17 mouse cellular contexts compared by ENCODE assay signal in genomic region chr5:21769841-21770240, GRCm38 (mm10).
"Had no signal": no experiment of that assay in that cellular context is flagged by ENCODE, and none has a peak within 500 bp of the region (broad histone marks: within the 10 kb centered on the region; RNA-seq: fewer than 3 reads in every experiment).

No protein-coding gene starts in this region.

- H3K4me2 ChIP-seq: lung, embryonic 15.5 days; midbrain, embryonic 12.5 days; midbrain, embryonic 15.5 days; neural tube, embryonic 12.5 days; stomach, embryonic 15.5 days had no signal

- DNase-seq: liver, postnatal 0 days; lung, adult 2 months; lung, postnatal 14 days; lung, postnatal 36 days; right cerebral cortex, postnatal 14 days; thymus, adult 2 months; thymus, postnatal 25 days; thymus, postnatal 4 days had no signal

- H3K4me3 ChIP-seq: lung, embryonic 15.5 days; megakaryocyte, embryonic 14.5 days; midbrain, embryonic 12.5 days; midbrain, embryonic 15.5 days; neural tube, embryonic 12.5 days; stomach, embryonic 15.5 days had no signal

- H3K4me1 ChIP-seq: lung, embryonic 15.5 days; megakaryocyte, embryonic 14.5 days; midbrain, embryonic 12.5 days; midbrain, embryonic 15.5 days; neural tube, embryonic 12.5 days; stomach, embryonic 15.5 days had no signal

- ATAC-seq: liver, postnatal 0 days; lung, postnatal 0 days; midbrain, embryonic 15.5 days had no signal

- H3K9ac ChIP-seq: liver, postnatal 0 days; lung, embryonic 15.5 days; midbrain, embryonic 12.5 days; midbrain, embryonic 15.5 days; neural tube, embryonic 12.5 days; stomach, embryonic 15.5 days had no signal

- H3K27me3 ChIP-seq: lung, embryonic 15.5 days; megakaryocyte, embryonic 14.5 days; midbrain, embryonic 12.5 days; midbrain, embryonic 15.5 days; neural tube, embryonic 12.5 days; stomach, embryonic 15.5 days had no signal

- H3K27ac ChIP-seq: lung, embryonic 15.5 days; macrophage; midbrain, embryonic 12.5 days; midbrain, embryonic 15.5 days; neural tube, embryonic 12.5 days; stomach, embryonic 15.5 days; stomach, postnatal 0 days had no signal

- H3K9me3 ChIP-seq: lung, embryonic 15.5 days; megakaryocyte, embryonic 14.5 days; midbrain, embryonic 12.5 days; midbrain, embryonic 15.5 days; neural tube, embryonic 12.5 days; stomach, embryonic 15.5 days had no signal
